Mouse (Mus musculus): ENCODE measurements around the gene Gsk3a.
A peak's percentile ranks its signal among the peaks of the same experiment; 100 is the strongest.
"Not testable (repeated sequence)": the region's sequence is repeated elsewhere in the genome, so short reads cannot be mapped to it uniquely, and the experiment has no call there.

Gsk3a gene

DNA sequence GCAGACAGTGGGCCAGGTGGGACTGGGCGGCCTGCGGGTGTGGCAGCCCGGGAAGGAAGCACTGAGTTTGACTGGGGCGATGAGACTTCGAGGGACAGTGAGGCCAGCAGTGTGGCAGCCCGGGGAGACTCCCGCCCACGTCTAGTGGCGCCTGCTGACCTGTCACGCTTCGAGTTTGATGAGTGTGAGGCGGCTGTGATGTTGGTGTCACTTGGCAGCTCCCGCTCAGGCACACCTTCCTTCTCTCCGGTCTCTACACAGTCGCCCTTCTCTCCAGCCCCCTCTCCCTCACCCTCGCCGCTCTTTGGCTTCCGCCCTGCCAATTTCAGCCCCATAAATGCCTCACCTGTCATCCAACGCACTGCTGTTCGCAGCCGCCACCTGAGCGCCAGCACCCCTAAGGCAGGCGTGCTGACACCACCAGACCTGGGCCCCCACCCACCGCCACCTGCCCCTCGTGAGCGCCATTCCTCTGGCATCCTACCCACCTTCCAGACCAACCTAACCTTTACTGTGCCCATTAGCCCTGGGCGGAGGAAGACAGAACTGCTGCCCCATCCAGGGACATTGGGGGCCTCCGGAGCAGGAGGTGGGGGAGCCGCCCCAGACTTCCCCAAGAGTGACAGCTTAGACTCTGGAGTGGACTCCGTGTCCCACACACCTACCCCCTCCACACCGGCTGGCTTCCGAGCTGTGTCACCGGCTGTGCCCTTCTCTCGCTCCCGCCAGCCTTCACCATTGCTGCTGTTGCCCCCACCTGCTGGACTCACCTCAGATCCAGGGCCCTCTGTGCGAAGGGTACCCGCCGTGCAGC is 35.0 kb upstream of the Gsk3a start:
- DNase-seq = no peak

DNA sequence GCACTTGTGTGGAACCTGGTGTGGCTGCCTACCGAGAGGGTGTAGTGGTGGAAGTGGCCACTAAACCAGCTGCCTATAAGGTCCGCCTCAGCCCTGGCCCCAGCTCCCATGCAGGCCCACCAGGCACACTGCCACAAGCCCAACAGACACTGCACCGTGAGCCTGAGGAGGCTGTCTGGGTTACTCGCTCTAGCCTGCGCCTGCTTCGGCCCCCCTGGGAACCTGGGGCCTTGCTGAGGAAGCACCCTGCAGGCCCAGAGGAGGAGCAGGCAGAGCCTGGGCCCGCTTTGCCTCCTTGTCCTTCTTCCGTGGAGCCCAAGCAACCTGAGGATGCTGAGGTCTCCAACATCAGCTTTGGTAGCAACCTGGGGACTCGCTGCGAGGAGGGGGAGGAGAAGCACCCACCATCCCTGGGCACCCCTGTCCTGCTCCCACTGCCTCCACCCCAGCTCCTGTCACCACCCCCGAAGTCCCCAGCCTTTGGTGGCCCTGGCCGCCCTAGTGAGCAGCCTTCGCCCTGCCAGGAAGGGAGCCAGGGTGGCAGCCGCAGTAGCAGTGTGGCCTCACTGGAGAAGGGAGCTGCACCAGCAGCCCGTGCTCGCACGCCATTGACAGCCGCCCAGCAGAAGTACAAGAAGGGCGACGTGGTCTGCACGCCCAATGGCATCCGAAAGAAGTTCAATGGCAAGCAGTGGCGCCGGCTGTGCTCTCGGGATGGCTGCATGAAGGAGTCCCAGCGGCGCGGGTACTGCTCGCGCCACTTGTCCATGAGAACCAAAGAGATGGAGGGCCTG is 34.2 kb upstream of the Gsk3a start:
- DNase-seq = no peak

DNA sequence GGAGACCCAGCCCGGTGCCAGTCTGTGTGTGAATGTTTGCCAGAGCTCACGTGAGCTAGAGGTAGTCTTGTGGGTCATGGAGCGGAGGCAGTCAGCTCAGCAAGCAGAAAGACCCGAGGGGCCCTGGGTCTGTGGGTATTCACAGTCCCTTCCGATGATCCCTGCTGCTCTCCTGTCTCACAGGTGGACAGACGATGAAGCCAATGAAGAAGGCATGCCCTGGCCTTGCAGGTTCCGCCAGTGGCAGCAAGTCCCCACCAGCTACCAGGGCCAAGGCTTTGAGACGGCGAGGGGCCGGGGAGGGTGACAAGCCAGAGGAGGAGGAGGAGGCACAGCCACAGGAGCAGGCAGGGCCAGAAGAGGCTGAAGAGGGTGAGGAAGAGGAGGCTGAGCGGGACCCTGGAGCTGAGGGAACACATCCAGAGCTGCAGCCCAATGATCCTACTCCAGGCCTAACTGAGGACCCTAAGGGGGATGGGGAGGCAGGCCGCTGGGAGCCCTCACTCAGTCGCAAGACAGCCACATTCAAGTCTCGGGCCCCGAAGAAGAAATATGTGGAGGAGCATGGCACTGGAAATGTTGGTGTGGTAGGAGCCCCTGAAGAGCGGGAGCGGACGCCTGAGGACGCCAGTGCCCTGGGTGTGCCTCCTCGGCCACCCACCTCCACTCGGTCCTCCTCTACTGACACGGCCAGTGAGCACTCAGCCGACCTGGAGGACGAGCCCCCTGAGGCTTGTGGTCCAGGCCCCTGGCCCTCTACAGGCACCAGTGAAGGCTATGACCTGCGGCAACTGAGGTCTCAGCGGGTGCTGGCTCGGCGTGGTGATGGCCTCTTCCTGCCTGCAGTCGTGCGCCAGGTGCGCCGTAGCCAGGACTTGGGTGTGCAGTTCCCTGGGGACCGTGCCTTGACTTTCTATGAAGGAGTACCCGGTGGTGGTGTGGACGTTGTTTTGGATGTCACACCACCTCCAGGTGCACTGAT is 33.3 kb upstream of the Gsk3a start:
- DNase-seq = no peak

DNA sequence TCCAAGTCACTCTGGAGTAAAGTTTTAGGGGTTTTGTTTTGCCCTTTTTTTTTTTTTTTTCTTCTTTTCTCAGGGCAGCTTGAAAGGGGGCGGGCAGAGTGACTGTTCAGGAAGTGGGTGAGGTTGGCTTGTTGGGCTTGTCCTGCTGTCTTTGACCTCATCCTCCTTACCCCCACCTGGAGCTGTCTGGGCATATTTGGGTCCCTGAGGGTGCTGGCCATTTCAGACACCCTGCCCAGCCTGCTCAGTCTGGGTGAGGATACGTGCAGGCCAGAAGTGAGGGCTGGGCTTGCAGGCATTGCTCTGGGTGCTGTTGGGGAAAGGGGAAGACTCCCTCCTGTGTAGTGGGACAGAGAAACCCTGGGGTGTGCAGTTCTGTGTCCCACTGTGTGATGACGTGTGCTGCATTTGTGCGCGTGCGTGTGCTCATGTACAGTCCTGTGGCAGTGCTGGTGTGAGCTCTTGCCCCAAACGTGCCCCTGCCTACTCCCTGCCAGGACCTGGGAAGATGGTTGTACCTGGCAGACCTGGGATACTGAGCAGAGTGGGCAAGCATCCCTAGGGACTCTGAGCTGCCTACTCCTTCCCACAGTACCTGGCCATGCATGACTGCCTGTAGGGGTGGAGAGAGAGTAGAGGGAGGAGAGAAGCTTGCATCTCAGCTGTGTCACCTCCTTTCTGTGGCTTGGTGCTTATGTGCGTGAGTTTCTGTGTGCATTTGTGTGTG is 32.1 kb upstream of the Gsk3a start:
- no peak for DNase-seq

DNA sequence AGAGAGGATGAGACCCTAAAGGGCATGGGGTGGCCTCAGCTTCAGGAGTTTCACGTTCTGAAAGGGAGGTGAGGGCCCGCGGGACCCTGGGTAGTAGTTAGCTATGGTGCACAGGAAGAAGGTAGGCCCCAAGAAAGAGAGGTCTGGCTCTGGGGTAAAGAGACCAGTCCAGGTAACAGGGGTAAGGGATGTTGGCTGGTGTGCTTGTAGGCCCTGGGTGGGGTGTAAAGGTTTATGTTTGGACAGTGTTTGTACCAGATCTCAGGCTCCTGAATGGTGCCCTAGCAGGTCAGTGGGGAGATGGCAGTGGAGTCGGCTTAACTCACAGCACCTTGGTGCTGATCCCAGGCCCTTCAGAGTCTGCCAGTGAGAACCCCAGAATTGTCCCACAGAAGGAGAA is 31.4 kb upstream of the Gsk3a start:
- DNase-seq = no peak

DNA sequence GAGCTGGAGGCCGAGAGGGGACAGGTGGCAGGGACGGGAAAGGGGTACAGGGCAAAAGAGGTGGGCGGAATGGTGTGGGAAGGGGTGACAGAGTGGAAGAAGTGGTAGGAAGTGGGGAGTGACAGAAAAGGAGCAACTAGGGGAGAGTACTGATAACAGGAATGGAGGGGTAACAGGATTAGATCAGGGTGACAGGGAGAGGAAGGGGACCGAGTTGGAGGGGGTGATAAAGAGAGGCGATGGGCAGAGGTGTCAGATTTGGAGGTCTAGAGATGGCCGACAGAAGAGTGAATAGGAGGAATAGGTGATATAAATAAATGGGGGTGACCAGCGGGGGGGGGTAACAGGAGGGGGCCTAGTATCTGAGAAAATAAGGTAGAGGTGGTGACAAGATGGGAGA is 30.9 kb upstream of the Gsk3a start:
- DNase-seq = no peak

DNA sequence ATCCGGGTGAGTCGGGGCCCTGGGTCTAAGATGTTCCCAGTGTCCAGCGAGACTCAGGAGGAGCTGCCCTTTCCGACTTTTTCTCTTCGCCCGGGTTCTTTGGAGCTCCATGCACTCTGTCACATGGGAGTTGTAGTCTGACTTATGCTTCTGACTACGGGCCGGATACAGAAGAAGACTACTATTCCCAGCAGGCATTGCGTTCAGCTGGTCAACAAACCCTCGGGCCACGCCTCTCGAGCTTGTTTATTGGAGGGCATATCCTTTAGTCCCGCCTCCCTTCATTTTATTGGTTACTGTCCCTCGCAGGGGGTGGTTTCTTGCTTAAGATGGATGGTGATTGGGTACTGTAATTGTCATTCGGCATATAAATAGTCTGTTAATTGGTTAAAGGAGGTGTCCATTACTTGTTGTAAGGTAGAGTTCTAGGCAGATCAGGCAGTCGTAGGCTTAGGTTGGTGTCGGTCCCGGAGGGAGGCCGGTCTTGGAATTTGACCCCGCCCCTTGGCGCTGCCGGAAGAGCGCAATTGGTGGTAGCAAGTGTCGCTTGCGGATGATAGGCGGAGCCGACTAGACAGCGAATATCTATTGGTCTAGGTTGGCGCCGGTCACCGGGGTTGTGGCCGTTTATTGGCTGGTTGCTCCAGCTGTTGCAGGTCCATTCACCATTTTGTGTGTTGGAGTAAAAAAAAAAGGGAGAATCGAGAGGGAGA is 30.3 kb upstream of the Gsk3a start:
- DNase-seq = peak; percentile 100

DNA sequence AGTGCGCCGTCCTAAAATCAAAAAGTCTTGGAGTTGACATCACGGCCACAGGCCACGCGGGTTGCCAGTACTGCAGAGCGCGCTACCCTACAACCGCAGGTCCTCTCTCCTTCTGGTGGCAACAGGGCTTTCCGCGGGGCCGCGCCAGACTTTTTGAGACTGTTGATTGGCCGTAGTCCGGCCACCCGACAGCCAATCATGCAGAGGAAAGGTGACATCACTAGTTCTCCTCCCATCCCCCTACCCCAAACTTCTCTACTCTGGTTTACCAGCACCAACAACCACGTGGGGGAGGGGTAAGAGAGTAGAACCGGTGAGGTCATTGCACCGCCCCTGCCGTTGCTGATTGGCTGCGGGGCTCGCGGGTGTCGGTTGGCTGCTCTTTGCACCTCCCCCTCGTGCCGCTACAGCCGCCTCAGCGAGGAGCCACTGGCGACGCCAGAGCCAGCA is 29.7 kb upstream of the Gsk3a start, which contains the start of gene Cic:
Gene Cic (plus strand): TSS at position 404 of the 450 bp plus-strand sequence.
- peak; percentile 99 to 100 for DNase-seq

DNA sequence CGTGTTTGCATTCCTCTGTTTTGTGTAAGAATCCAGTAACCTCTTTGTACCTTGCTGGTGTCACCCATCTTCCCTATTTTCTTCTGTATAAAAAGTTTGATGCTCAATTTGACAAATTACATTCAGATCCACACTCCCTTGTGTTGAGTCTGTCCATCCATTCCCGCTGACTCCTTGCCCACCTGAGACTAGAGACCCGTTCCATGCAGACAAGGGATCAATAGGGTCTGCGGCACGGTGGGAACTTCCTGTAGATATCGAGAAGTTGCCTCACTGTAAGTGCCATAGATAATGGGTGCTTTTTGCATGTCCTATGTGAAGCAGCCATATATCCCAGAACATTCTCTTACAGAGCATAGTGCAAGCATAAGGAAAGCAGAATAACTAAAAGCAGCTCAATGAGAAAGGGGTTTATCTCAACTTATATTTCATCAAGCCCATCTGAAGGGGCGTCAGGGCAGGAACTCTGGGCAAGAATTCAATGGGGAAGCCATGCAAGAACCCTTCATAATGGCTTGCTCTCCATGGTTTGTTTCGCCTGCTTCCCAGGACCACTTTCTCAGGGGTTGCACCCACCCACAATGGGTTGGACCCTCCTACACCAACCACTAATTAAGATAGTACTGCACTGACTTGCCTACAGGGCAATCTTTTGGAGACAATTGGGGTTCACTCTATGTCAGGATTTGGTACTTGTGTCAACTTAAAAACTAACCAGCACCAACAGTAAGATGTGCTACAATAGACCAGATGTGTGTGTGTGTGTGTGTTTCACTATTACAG is 28.7 kb upstream of the Gsk3a start:
- no peak for DNase-seq

DNA sequence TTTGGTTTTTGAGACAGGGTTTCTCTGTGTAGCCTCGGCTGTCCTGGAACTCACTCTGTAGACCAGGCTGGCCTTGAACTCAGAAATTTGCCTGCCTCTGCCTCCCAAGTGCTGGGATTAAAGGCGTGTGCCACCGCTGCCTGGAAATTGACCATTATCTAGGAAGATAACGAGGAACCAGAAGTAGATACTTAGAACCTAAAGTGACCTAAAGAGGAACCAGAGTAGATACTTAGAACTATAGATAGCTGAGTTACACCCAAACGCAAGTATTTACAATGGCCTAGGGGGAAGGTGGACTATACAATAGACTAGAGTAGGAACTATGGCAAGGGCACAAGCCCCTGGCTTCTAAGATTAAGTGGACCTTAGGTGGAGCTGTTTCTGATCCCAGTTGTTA is 28.1 kb upstream of the Gsk3a start:
- not testable (repeated sequence) for DNase-seq

DNA sequence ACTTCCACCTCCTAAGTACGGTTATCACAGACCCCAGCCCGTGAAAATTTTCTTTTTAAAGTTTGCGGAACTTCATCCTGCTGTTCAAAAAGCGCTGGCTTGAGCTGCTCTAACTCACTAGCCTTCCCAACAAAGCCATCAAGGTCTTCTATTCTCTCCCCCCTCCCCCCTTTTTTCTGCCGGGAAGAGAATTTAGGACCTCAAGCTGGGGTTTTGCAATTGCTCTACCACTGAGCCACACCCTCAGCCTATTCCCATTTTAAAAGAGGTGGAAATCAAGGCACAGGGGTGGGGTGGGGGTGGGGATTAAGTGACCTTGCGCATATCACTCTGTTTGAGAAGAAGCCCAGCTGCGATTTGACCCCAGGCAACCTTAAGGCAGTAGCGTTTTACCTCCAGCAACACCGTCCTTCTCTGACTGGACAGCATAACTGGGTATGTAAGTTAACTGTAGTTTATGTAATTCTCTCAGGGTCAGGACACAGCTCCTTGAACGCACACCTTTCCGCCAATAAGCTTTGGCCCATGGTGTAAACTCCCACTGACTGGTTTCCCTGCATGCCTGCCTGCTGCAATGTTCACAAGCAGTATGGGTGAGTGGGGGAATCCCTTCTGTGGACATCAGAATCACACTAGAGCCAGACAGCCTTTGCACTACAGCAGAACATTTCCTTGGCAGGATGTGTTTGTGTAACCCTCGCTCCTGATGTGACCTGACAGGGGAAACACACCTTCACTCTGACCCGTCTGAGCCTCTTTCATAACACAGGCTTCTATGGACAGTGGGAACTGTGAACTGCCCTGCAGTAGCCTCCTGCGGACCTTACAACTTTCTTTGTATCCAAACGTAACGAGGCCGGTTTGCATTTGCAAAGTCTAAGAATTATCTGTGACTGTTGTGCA is 26.6 kb upstream of the Gsk3a start:
- peak in 1 of 2 experiments; percentile 0 for DNase-seq

DNA sequence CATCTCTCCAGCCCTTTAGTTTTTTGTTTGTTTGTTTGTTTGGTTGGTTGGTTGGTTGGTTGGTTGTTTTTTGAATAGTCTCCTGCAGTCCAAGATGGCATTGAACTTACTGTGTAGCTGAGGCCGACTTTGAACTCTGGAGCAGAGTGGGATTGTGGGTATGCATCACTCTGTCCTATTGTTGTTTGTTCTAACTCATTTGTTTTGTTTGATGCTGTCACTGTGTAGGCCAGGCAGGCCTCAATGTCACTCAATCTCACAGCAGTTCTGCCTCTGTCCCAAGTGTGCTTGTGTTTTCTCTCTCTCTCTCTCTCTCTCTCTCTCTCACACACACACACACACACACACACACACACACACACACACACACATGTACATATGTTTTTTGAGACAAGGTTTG is 24.2 kb upstream of the Gsk3a start:
- peak in 1 of 2 experiments; percentile 0 for DNase-seq

DNA sequence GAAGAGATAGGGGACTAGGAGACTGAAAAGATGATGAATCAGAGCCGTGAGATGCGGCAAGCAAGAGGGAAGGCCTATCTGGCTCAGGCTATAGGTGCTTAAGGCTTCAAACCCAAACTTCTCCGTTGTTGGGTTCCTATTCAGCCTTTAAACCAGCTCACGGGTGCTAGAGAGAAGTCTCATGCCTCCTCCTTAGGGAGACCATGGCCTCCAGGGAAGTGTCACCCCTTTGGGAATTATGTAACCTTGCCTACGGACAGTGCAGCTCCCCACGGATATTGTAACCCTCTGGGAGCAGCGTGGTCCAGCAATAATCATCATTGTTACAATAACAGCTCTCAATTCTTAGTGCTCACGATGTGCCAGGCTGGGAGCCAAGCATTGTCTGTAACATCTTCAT is 14.2 kb upstream of the Gsk3a start:
- DNase-seq = no peak

DNA sequence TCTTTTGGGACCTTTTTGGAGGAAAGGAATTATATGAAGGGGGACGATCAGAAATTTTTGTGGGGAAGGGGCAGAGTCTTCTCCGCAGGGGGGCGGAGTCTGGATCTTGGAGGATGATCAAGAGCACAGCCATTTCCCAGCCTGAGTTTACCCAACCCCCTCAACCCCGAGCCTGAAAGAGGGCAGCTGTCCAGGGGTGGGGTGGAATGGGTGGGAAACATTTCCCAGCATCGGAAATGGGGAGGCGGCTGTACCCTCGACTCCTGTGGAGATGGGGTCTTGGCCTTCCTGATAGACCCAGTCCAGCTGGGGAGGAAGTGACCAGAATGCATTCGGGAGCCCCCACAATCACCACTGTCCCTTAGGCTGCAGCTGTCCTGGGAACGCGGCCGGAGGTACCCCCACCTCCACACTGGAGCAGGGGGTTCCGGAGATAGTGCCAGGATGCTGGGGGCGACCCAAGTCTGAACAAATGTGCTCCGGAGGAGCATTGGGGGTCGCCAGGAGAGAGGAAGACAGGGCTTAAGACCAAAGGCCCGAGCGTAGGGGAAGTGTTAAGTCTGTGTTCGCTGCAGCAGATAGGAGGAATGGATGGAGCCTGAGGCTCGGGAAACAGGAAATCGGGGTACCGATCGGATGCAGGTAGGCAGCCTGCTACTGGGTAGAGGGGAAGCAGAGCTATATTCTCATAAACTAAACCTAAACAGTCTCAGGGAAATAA is 13.6 kb upstream of the Gsk3a start:
- DNase-seq = peak; percentile 70 to 72

DNA sequence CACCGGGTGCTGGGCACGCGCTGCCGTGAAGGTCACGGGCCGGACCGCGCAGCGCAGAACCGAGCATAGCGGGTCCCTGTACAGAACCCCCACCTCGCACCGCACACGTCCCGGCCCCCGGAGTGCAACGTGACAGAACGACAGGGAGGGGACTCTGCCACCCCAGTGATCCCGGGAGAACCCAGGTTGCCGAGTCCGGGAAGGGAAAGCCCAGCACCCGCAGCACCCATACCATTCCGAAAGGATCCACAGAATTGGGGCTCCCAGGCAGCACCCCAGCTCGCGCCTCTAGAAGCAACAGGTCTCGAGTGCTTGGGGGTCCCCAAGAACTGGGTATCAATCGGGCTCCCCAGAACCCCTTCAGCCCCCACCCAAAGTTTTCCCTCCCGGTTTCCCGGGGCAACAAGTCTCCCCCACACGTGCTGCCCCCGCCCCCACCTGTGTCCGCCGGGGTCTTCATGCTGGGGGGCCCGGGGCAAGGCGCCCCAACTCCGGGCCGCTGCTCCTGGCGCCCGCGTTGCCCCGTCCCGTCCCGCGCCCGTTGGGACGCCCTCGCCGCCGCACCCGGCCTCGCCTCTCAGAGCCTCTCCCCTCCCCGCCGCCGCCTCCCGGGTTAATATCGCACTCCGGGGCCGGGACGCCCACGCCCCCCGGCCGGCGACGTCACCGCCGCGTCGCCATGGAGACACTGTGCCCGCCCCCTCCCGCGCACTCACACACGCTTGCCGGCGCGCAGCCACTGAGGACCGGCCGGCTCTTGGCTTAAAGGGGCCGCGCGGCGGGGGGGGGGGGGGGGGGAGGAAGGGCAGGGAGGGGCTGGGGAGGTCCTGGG is 12.7 kb upstream of the Gsk3a start, which contains the start of gene Erf:
Gene Erf (minus strand): TSS at position 621 of the 832 bp plus-strand sequence.
- DNase-seq = peak; percentile 94 to 96

DNA sequence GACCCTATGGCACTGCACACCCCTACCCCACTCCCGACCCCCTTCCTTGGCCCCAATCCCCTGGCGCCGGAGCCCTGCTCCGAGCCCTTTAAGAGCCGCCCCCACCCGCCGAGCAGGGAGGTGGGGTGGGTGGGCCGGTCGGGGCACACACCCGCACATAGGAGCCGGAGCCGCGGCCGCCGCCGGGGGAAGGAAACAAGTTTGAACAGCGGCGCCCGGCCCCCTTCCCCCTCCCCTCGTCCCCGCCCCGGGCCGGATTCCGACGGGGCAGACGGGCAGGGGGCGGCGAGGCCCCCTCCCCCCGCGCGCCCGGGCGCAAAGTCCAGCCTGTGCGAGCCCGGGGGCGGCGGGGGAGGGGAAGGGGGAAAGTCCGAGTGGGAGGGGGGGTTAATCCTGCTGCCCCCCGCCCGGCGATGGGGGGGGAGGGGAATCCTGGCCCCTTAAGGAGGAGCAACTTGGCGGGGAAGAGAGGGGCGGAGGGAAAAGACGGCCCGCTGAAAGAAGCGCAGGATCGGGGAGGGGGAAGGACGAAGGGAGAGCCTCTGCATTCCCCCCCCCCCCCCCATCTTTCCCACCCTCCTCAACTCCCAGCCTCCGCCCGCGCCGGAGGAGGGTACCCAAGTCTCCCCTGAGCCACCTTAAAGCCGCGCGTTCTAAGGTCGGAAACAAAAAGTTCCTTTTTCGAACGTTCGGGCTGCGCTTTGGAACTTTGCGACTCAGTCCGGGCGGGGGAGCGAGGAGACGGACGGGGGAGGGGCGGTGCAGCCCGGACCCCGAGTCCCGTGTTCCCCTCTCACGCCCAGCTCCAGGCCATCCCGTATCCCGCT is 11.9 kb upstream of the Gsk3a start:
- DNase-seq = peak; percentile 77 to 81

DNA sequence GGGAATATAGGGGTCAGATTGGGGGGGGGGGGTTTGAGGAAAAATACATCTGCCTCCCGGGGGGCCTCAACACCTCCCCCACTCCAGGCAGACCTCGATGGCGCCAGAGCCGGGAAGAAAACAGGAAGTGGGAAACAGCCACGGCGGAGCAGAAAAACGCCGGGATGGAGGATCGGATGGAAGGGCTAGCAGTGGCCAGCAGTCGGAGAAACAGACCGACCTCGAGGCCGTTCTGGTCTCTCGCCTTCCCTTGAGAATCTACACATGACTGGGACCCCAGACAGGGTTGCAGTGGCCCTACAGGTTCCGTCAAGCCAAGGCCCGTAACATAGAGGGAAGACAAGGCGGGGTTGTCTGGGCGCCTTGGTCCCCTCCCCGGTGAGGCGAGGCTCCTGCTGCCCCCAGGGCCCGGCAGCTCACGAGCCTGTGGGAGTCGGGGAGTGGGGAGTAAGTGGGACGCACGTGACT is 11.2 kb upstream of the Gsk3a start:
- no peak for DNase-seq
